Comparison of ENCODE assay signal across 22 mouse cellular contexts in genomic region chr5:118361853-118362406, GRCm38 (mm10).
DNase-seq lines count a peak whose midpoint lies in the region; ATAC-seq lines count a peak whose summit lies in the region.
"Had no signal": no experiment of that assay in that cellular context is flagged by ENCODE, and none has a peak within 500 bp of the region (broad histone marks: within the 10 kb centered on the region; RNA-seq: fewer than 3 reads in every experiment).

No protein-coding gene starts in this region.

- no peak overlapping the region for H3K4me3 ChIP-seq in liver, embryonic 16.5 days (ENCODE audit: low read depth, low read length)
- no peak overlapping the region for H3K4me3 ChIP-seq in liver, embryonic 11.5 days (ENCODE audit: low read depth, low read length)
- H3K4me3 ChIP-seq in megakaryocyte, embryonic 14.5 days (replicated peaks) = peak overlapping the region; percentile 5
- no peak overlapping the region for H3K4me3 ChIP-seq in midbrain, embryonic 10.5 days
- H3K4me3 ChIP-seq: forebrain, embryonic 13.5 days; heart, embryonic 15.5 days; hindbrain, embryonic 15.5 days; layer of hippocampus, adult 2 months; midbrain, embryonic 15.5 days; myocyte had no signal

- H3K4me1 ChIP-seq in liver, embryonic 16.5 days (ENCODE audit: control insufficient read depth, low read depth, low read length) = peaks cover 4% of the 10 kb centered on the region; the same call in 1 of the 2 replicates
- peaks cover 22% of the 10 kb centered on the region for H3K4me1 ChIP-seq in liver, embryonic 11.5 days (replicated peaks; ENCODE audit: control insufficient read depth, insufficient read depth, low read length)
- H3K4me1 ChIP-seq in megakaryocyte, embryonic 14.5 days = peaks cover 76% of the 10 kb centered on the region
- H3K4me1 ChIP-seq in midbrain, embryonic 10.5 days = no peaks in the 10 kb centered on the region
- H3K4me1 ChIP-seq: forebrain, embryonic 13.5 days; hindbrain, embryonic 15.5 days; midbrain, embryonic 15.5 days had no signal

- no peaks in the 10 kb centered on the region for H3K9me3 ChIP-seq in liver, embryonic 16.5 days (replicated peaks; ENCODE audit: control insufficient read depth, low read length)
- H3K9me3 ChIP-seq in liver, embryonic 11.5 days (ENCODE audit: control insufficient read depth, low read length) = no peaks in the 10 kb centered on the region
- H3K9me3 ChIP-seq in megakaryocyte, embryonic 14.5 days = peaks cover under 1% of the 10 kb centered on the region; the same call in 1 of the 2 replicates
- no peaks in the 10 kb centered on the region for H3K9me3 ChIP-seq in midbrain, embryonic 10.5 days (replicated peaks)
- H3K9me3 ChIP-seq: forebrain, embryonic 13.5 days; heart, embryonic 15.5 days; hindbrain, embryonic 15.5 days; midbrain, embryonic 15.5 days had no signal

- peak overlapping the region; percentile 33; the same call in 1 of the 2 replicates for H3K27ac ChIP-seq in liver, embryonic 16.5 days (ENCODE audit: low read length)
- no peak overlapping the region for H3K27ac ChIP-seq in liver, embryonic 11.5 days (ENCODE audit: low read depth, low read length)
- no peak overlapping the region for H3K27ac ChIP-seq in midbrain, embryonic 10.5 days (replicated peaks)
- H3K27ac ChIP-seq: forebrain, embryonic 13.5 days; hindbrain, embryonic 15.5 days; kidney, postnatal 0 days; layer of hippocampus, adult 2 months; midbrain, embryonic 15.5 days; stomach, postnatal 0 days had no signal

- no peak overlapping the region for H3K4me2 ChIP-seq in liver, embryonic 16.5 days (ENCODE audit: low read depth, low read length)
- no peak overlapping the region for H3K4me2 ChIP-seq in liver, embryonic 11.5 days
- H3K4me2 ChIP-seq: forebrain, embryonic 13.5 days; heart, embryonic 15.5 days; hindbrain, embryonic 15.5 days; midbrain, embryonic 15.5 days had no signal

- no peak for DNase-seq in liver, embryonic 11.5 days (ENCODE audit: low spot score)
- DNase-seq in CD4-positive helper T cell, adult 2 months (ENCODE audit: low read depth, low spot score) = peak; percentile 56
- no peak for DNase-seq in embryo, embryonic 10.5 days (ENCODE audit: low spot score)
- DNase-seq in midbrain, embryonic 10.5 days (ENCODE audit: low spot score) = no peak
- DNase-seq in left cerebral cortex, adult 11 months (ENCODE audit: low spot score) = no peak
- DNase-seq: adrenal gland, postnatal 25 days; cerebellum, adult 8-10 months; gastrocnemius, postnatal 25 days; heart, postnatal 4 days; kidney, adult 18-20 months; layer of hippocampus, postnatal 36 days had no signal

- WGBS in liver, embryonic 16.5 days (ENCODE audit: insufficient replicate concordance) = 25% methylated on average over 8 of the region's 8 CpGs
- WGBS in liver, embryonic 11.5 days = 52% methylated on average over 8 of the region's 8 CpGs
- WGBS in midbrain, embryonic 10.5 days = 76% methylated on average over 8 of the region's 8 CpGs

- H3K27me3 ChIP-seq in liver, embryonic 16.5 days (ENCODE audit: control insufficient read depth, insufficient read depth, low read depth, low read length) = peaks cover 25% of the 10 kb centered on the region
- H3K27me3 ChIP-seq in liver, embryonic 11.5 days (replicated peaks; ENCODE audit: control insufficient read depth, insufficient read depth, low read length) = 0 out of 2 replicates have a peak, but pooled peaks cover 3% of the 10 kb centered on the region
- H3K27me3 ChIP-seq in megakaryocyte, embryonic 14.5 days (replicated peaks) = peaks cover 19% of the 10 kb centered on the region
- H3K27me3 ChIP-seq in midbrain, embryonic 10.5 days (ENCODE audit: low read depth, poor library complexity, severe bottlenecking) = peaks cover 13% of the 10 kb centered on the region; the same call in 1 of the 2 replicates
- H3K27me3 ChIP-seq: hindbrain, embryonic 15.5 days; midbrain, embryonic 15.5 days had no signal

- no peaks in the 10 kb centered on the region for H3K36me3 ChIP-seq in liver, embryonic 16.5 days (ENCODE audit: control insufficient read depth, insufficient read depth)
- no peaks in the 10 kb centered on the region for H3K36me3 ChIP-seq in liver, embryonic 11.5 days (ENCODE audit: control insufficient read depth, insufficient read depth, low read length)
- H3K36me3 ChIP-seq in megakaryocyte, embryonic 14.5 days (replicated peaks; ENCODE audit: low read length) = no peaks in the 10 kb centered on the region
- no peaks in the 10 kb centered on the region for H3K36me3 ChIP-seq in midbrain, embryonic 10.5 days
- H3K36me3 ChIP-seq: heart, embryonic 15.5 days; hindbrain, embryonic 15.5 days; midbrain, embryonic 15.5 days had no signal

- no peak overlapping the region for H3K9ac ChIP-seq in liver, embryonic 16.5 days (ENCODE audit: low read depth, low read length)
- no peak overlapping the region for H3K9ac ChIP-seq in liver, embryonic 11.5 days (ENCODE audit: low read depth, low read length)
- H3K9ac ChIP-seq: forebrain, embryonic 13.5 days; heart, embryonic 15.5 days; hindbrain, embryonic 15.5 days; midbrain, embryonic 15.5 days had no signal

- ATAC-seq in liver, embryonic 16.5 days (ENCODE audit: low read depth) = no peak
- ATAC-seq in liver, embryonic 11.5 days (replicated peaks; ENCODE audit: low FRiP score) = no peak; the same call in 1 of the 2 replicates
- 0 out of 2 replicates have a peak, but pooled peaks have one; percentile 11 for ATAC-seq in common myeloid progenitor, adult 5-6 weeks (replicated peaks; ENCODE audit: low read depth, poor library complexity, severe bottlenecking)
- ATAC-seq: forebrain, embryonic 13.5 days; midbrain, embryonic 15.5 days had no signal
